Mouse (Mus musculus): ENCODE data around the gene Stambpl1.

Stambpl1 gene

GRCm38 (mm10) chr19:34283614-34284013 lies 91.6 kb downstream of the Stambpl1 start:
- DNase-seq (ENCODE audit: low read depth, low spot score): no peak

GRCm38 (mm10) chr19:34284383-34284782 lies 92.4 kb downstream of the Stambpl1 start:
- DNase-seq (ENCODE audit: low read depth, low spot score): no peak

- no peak for DNase-seq (ENCODE audit: low read depth, low spot score)
Measured at GRCm38 (mm10) chr19:34284826-34285225, 92.8 kb downstream of the Stambpl1 start.

GRCm38 (mm10) chr19:34287221-34287620 lies 95.2 kb downstream of the Stambpl1 start:
- no peak for DNase-seq (ENCODE audit: low read depth, low spot score)

- no peak for DNase-seq (ENCODE audit: low read depth, low spot score)
Measured at GRCm38 (mm10) chr19:34287656-34288415, 95.8 kb downstream of the Stambpl1 start.

GRCm38 (mm10) chr19:34288696-34289095 lies 96.7 kb downstream of the Stambpl1 start:
- no peak for DNase-seq (ENCODE audit: low read depth, low spot score)
